Mouse (Mus musculus) embryo, embryonic 10 days (tissue): ENCODE measurements around the gene L3mbtl2.
"Not testable (repeated sequence)": the region's sequence is repeated elsewhere in the genome, so short reads cannot be mapped to it uniquely, and the experiment has no call there.

Source experiments
- DNase-seq: peaks from one replicate; pipeline ENCODE4 v3.0.0-alpha.2; 2015; ENCODE audit warnings: low spot score

L3mbtl2 gene

DNA sequence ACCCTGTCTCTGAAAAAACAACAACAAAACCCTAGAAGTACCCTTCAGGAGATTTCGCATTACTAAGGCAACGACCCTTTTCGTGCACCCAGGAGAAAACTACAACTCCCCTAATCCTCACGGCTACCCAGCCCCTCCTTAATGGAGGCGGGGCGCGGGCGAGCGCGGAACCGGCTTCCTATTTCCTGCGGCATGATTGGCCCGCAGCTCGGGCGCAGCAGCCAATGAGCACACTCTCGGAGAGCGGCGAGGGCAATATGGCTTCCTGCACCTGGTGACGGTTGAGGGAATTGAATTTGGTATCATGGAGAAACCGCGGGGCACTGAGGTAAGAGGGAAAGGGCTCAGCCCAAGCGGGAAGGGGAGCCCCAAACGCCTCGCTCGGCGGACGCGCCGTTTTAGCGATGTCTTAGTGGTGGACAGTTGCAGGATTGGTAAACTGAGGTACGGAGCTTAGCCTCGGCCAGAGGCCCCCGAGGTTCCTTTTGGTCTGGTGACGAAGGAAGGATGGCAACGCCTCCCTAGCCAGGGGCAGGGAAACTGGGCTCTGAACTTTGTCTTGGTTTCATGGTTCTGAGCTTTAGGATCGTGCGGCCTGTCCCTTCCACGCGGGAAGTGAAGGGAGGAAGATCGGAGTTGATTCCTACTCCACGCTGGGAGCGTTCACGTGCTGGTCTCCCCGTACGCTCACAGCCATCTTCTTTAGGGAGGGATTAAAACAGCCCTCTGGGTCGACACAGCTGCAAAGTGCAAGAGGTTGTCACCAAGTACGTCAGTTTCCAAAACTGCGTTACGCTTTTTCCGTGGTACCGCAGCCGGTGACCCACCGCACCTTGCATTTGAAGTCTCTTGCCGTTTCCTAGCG, at the start of gene L3mbtl2:
TSS of gene L3mbtl2 (plus strand) at position 193 of the 865 bp plus-strand sequence.
- peak; percentile 97 for DNase-seq

DNA sequence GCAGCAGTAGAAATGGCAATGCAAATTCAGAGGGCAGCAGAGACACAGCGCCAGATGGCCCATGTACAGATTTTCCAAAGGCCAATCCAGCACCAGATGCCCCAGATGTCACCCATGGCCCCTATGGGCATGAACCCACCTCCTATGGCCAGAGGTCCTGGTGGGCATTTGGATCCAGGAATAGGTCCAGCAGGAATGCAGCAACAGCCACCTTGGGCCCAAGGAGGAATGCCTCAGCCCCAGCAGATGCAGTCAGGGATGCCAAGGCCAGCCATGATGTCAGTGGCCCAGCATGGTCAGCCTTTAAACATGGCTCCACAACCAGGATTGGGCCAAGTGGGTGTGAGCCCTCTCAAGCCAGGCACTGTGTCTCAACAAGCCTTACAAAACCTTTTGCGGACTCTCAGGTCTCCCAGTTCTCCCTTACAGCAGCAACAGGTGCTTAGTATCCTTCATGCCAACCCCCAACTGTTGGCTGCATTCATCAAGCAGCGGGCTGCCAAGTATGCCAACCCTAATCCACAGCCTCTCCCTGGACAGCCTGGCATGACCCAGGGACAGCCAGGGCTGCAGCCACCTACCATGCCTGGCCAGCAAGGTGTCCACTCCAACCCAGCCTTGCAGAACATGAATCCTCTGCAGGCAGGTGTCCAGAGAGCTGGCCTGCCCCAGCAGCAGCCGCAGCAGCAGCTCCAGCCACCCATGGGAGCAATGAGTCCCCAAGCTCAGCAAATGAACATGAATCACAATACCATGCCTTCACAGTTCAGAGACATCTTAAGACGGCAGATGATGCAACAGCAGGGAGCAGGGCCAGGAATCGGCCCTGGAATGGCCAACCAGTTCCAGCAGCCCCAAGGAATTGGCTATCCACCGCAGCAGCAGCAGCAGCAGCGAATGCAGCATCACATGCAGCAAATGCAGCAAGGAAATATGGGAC, 13.9 kb upstream of the L3mbtl2 start:
- no peak for DNase-seq

DNA sequence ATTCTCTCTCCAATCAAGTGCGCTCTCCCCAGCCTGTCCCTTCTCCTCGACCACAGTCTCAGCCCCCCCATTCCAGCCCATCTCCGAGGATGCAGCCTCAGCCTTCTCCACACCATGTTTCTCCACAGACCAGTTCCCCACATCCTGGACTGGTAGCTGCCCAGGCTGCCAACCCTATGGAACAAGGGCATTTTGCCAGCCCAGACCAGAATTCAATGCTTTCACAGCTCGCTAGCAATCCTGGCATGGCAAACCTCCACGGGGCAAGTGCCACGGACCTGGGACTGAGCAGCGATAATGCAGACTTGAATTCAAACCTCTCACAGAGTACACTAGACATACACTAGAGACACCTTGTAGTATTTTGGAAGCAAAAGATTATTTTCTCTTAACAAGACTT, 13.1 kb upstream of the L3mbtl2 start:
- DNase-seq, result no peak

DNA sequence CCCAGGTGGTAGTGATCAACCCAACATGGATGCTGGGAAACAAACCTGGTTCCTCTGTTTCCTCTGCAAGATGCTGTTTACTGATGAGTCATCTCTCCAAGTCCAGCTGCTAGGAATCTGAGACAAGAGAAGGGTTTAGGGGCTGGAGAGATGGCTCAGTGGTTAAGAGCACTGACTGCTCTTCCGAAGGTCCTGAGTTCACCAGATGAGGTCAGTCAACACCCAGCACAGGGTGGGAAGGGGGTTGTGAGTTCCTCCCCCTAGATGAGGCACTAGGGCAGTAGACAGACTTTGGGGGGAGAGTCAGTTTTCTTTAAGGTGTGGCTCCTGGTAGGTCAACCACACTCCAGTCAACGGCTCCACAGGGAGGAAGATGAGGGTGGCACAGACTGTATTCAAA, 2.0 kb upstream of the L3mbtl2 start:
- no peak for DNase-seq

DNA sequence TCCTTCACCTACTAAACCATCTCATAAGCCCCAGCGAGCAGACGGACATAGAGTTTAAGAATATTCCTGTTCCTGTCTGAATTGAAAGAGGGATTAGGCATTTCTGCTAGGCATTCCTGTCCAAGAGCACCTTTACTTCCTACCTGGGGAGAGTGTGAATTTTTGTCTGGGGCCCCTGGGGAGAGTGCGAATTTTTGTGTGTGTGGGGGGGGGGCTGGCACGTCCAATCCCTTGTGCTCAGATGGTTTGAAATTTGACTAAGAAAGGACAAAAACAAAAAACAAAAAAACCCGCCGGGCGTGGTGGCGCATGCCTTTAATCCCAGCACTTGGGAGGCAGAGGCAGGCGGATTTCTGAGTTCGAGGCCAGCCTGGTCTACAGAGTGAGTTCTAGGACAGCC, 408 bp upstream of the L3mbtl2 start:
- no peak for DNase-seq

DNA sequence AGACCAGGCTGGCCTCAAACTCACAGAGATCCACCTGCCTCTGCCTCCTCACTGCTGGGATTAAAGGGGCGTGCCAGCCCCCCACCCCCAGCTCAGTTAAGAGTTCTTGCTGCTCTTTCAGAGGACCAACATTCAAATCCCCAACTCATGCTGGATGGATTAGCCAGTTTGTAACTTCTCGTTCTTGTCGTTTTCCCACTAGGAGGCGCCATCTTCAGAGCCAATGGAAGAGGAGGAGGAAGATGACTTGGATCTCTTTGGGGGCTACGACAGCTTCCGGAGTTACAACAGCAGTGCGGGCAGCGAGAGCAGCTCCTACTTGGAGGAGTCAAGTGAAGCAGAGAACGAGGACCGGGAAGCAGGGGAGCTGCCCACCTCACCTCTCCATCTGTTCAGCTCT, 3.3 kb downstream of the L3mbtl2 start:
- peak; percentile 21 for DNase-seq

DNA sequence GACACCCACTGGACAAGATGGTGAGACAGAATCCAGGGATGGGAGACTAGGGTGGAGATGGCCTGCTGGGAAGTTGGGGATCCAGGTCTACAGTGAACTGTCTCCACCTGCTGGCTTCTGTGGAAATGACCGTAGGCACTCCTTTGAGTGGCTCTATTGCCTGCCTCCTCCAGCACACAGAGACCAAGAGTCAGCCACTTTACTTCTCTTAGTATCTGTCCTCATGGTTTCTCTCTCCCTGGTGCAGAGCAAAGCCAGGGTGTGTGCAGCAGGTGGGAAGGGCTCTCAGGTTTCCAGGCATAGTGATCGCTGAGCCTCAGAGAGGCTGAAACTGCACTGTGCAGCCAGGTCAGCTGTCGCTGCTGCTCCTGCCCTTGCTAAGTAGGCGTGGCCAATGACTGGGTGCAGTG, 6.5 kb downstream of the L3mbtl2 start:
- DNase-seq, result peak; percentile 75

DNA sequence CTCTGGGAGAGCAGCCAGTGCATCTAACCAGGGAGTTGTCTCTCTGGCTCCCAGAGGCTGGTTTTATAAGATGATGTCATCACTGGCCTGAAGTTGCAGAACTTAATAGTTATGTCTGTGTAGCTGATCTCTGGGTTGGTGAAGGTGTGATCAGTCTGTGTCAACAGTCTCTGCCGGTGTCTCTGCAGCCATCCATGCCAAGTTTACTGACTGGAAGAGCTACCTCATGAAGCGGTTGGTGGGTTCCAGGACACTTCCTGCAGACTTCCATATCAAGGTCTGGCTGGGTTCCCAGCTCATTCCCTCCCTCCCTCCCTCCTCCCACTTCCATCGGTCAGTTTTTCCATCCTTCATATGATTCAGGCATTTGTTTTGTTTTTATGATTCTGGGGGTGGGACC, 12.9 kb downstream of the L3mbtl2 start:
- DNase-seq, result no peak

DNA sequence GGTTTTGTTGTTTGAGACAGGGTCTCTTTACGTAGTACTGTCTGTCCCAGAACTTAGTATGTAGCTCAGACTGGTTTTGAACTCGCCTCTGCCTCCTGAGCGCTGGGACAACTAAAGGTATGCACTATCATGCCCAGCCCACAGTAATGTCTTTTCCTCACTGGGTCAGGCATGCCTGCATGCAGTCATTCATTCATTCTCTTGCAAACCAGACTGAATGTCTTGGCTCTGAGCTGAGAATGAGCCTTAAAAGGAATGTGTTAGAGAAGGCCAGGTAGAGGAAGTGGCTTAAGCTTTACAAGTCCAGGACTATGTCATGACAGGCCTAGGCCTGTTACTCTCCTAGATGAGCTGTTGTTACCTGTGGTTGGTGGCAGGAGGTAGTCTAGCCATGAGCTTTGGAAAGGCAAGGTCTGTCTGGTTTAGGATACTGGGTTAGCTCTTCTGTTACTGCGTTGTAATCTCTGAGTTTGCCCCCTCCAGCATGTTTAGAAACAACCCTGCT, 16.7 kb downstream of the L3mbtl2 start:
- no peak for DNase-seq

DNA sequence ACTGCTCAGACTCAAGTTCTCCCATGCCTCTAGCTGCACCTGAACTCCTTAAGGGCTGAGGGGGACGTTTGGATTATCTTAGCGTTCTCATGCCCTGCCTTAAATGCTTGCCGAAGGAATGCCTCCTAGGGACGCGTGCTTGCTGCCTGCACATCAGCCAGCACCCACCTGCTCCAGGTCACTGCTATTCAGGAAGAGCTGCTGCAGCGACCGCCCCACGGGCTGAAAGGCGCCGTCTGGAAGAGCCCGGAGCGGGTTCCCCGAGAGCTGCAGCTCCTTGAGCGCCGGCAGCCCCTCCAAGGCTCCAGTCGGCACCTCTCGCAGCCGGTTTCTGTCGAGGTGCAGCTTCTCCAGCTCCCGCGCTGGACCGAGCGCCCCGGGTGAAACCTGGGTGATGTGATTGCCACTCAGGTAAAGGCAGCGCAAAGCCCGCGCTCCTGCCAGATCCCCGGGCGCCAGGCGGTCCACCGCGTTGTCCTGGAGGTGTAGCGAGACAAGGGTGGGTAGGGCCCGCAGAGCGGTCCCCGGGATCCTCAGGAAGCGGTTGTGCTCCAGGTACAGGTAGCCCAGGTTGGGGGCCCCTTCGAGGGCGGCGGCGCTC, 29.8 kb downstream of the L3mbtl2 start:
- no peak for DNase-seq

DNA sequence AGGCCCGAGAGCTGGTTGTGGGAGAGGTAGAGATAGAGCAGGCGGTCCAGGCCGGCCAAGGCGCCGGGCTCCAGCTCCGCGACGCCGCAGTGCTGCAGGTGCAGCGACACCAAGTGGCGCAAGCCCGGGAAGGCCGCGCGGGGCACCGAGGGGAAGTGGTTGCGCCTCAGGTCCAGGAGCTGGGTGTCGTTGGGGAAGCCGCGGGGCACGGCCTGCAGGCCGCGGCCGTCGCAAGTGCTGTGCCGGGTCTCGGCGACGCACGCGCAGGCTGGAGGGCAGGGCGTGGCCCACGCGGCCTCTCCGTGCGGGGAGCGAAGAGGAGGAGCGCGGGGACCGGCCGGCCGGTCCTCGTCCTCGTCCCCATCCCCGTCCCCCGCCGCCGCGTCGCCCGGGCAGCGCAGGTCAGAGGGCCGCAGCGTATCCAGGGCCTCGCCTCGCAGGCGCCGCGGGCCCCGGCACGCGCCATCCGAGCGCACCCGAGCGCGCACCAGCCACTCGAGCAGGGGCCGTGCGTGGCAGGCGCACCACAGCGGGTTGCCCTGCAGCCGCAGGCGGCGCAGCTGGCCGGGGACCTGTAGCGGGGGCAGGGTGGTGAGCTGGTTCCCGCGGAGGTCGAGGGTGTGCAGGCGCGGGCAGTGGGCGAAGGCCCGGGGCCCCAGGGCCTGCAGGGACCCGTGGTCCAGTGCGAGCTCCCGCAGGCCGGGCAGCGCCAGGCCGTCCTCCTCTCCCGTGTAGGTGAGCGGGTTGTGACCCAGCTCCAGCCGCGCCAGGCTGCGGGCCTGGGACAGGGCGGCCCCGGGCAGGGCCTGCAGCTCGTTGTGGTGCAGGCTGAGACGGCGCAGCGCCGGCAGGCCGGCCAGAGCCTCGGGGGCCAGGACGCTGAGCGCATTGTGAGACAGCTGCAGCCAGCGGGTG, 30.5 kb downstream of the L3mbtl2 start:
- DNase-seq, result peak; percentile 90

DNA sequence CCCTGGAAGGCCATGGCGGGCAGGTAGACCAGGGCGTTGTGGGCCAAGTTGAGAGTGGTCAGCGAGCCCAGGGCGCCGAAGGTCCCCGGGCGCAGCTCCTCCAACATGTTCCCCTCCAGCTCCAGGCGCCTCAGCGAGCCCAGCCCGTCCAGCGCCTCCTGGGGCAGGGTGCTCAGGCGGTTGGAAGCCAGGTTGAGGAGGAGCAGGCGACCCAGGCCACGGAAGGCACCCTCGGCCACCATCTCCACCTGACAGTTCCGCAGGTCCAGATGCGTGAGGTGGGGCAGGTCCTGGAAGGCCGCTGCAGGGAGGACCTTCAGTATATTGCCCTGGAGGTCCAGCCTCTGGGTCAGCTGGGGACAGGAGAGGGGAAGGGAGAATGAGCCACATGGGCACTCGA, 31.2 kb downstream of the L3mbtl2 start:
- no peak for DNase-seq

DNA sequence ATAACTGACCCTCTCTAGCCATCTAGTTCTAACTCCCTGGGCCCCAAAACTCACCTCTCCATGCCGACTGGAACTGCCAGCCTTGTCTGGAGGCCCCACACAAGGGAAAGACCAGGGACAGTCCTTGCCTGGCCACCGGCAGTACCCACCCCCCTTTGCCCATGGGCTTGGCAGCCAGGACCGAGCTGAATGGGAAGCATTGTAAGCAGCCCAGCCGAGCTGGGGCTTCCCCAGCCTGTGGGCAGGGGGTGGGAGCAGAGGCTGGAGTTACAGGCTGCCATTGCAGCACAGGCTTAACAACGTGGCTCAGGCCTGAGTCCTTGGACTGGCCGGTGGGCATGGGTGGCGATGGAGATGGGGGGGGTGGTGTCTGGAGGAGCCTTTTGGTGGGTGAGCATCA, 33.5 kb downstream of the L3mbtl2 start, which contains the start of gene Chadl:
TSS of gene Chadl (minus strand) at position 113 of the 400 bp plus-strand sequence.
- DNase-seq, result no peak

DNA sequence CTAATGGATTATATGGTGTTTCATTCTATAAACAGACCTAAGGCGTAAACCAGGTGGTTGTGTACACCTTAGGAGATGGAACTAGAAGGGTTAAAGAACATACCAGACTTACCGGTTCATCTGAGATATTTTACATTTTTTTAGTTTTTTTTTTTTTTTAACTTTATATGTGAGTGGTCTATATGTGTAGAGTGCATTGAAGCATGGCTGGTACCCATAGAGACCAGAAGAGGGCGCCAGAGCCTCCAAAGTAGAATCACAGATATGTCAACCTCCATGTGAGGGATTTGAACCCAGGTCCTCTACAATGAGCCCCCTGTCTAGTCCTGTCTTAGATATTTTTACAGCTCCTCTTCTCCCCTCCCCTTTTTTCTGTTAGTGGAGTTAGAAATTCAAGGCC, 34.2 kb downstream of the L3mbtl2 start:
- peak; percentile 43 for DNase-seq

DNA sequence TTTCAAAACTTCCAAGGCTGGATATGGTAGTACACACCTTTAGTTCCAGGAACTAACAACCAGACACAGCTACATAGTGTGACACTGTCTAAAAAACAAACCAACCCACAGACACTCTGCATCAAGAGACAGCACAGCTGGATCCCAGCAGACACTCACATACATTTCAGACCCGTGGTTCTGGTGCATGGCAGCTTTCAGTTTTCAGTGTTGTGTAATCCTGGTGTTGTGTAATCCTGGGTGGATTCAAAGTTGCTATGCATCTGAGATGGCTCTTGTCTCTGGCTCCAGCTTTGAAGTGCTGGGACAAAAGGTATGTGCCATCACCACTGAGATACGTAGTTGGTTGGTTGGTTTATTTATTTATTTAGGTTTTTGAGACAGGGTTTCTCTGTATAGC, 34.8 kb downstream of the L3mbtl2 start:
- DNase-seq, result no peak

DNA sequence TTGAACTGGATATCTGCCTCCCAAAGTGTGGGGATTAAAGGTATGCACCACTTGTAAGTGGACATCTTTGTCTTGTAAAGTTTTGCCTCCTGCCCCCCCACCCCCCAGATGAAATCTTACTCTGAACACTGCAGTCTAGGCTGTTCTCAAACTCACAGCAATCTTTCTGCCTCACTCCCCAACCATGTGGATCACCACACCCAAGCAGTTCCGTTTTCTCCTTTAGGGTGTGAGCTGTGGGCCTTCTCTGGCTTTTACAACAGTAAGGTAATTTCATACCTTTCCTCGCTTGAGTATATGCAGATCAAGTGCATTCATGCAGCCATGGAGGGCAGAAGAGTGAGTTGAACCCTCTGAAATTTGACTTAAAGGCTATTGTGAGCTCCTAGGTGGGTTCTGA, 36.5 kb downstream of the L3mbtl2 start:
- DNase-seq, result no peak

DNA sequence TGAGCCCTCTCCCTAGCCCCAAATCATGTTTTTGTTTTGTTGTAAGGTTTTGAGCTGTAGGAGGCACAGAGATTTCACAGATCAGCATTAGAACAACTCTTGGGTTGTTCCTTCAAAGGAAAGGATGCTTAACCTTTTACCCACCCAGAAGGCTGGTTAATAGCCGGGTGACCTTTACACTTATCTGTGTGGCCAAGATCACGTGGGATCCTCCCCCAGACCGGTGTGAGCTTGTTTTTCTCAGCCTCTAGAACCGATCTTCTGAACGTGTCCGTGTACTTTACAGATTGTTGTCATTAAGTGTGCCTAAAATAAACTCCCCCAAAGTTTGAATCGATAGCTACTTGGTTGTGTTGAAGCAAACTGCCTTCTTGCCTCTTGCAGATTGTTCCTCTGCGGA, 36.9 kb downstream of the L3mbtl2 start:
- DNase-seq, result no peak

DNA sequence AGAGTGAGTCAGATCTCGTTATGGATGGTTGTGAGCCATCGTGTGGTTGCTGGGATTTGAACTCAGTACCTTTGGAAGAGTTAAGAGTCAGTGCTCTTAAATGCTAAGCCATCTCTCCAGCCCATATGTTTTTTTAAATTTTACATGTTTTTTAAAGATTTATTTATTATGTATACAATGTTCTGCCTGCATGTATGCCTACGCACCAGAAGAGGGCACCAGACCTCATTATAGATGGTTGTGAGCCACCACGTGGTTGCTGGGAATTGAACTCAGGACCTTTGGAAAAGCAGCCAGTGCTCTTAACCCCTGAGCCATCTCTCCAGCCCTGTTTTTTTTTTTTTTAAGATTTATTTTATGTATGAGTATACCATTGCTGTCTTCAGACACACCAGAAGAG, 37.7 kb downstream of the L3mbtl2 start:
- not testable (repeated sequence) for DNase-seq

DNA sequence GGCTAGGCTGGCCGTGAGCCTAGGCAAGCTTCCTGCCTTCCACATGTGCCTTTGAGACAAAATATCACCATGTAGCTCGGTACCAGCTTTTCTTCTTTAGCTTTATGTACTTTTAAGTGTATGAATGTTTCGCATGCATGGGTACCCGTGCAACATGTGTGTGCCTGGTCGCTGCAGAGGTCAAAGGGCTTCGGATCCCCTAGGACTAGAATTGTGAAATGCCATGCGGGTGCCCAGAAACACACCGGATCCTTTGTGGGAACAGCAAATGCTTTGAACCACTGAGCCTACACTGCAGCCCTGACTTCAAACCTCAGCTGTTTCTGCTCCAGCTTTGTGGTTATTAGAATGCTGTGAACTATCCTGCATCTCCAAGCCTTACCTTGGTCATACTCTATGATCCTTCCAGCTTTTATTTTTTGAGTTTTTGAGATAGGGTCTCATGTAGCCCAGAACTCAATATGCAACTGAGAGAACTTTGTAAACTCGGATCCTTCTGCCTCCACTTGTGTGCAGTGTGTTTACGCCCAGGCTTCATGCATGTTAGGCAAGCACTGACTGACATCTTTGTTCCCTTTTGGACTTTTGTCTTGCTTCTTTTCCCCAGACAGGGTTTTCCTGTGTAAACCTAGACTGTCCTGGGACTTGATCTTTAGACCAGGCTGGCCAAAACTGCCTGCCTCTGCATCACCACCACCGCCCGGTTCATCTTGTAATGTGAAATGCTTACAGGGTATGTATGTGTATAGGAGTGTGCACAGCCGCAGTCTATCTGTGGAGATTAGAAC, 38.8 kb downstream of the L3mbtl2 start:
- DNase-seq, result no peak

DNA sequence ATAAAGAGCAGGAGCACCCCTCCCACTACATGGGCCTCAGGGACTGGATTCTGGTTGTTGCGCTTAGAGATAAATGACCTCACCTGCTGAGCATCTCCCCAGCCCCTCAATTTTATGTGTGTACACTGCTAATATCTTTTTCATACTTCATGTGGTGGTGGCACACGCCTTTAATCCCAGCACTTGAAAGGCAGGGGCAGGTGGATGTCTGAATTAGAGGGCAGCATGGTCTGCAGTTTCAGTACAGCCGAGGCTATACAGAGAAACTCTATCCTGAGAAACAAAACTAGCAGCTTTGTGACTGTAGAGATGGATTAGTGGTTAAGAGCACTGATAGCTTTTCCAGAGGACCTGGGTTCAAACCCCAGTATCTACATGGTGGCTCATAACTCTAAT, 39.4 kb downstream of the L3mbtl2 start:
- DNase-seq, result no peak
